Mouse (Mus musculus) cerebellum, adult 9-11 months (tissue): Measurements from ENCODE around the gene Gm9945.
A peak's percentile ranks its signal among the peaks of the same experiment; 100 is the strongest.

Experiments used
- DNase-seq: peaks from one replicate; pipeline ENCODE4 v3.0.0; 2022

Gm9945 gene

GRCm38 (mm10) chr11:53479783-53480301, at the start of gene Gm9945, which contains the start of gene Sowaha:
Gene Gm9945 (plus strand): TSS chr11:53480166.
Gene Sowaha (minus strand): TSS chr11:53480274.
- peak; percentile 90 for DNase-seq

- DNase-seq: no peak
These were observed 49.7 kb upstream of the Gm9945 start for GRCm38 (mm10) chr11:53430300-53430669.

- DNase-seq: peak; percentile 100
These were observed 49.2 kb upstream of the Gm9945 start, which contains the start of the genes Uqcrq and Gdf9 for GRCm38 (mm10) chr11:53430670-53431346. Gene Uqcrq (minus strand): TSS chr11:53430831. Gene Gdf9 (plus strand): TSS chr11:53431023.

GRCm38 (mm10) chr11:53431347-53432056, 48.5 kb upstream of the Gm9945 start:
- DNase-seq: no peak

- no peak for DNase-seq
These were observed 46.9 kb upstream of the Gm9945 start for GRCm38 (mm10) chr11:53433057-53433456.

- DNase-seq: no peak
These were observed 44.5 kb upstream of the Gm9945 start for GRCm38 (mm10) chr11:53435504-53435903.

- no peak for DNase-seq
These were observed 43.6 kb upstream of the Gm9945 start for GRCm38 (mm10) chr11:53436338-53436737.

- DNase-seq: no peak
These were observed 38.0 kb upstream of the Gm9945 start for GRCm38 (mm10) chr11:53441921-53442320.

- DNase-seq: no peak
These were observed 36.1 kb upstream of the Gm9945 start for GRCm38 (mm10) chr11:53443861-53444260.

- no peak for DNase-seq
These were observed 34.4 kb upstream of the Gm9945 start for GRCm38 (mm10) chr11:53445562-53445961.

- DNase-seq: no peak
These were observed 33.8 kb upstream of the Gm9945 start for GRCm38 (mm10) chr11:53446183-53446582.

GRCm38 (mm10) chr11:53447996-53448395, 32.0 kb upstream of the Gm9945 start:
- DNase-seq: no peak

GRCm38 (mm10) chr11:53448529-53448928, 31.4 kb upstream of the Gm9945 start:
- DNase-seq: peak; percentile 91

- DNase-seq: no peak
These were observed 29.8 kb upstream of the Gm9945 start for GRCm38 (mm10) chr11:53450070-53450705.

- DNase-seq: no peak
These were observed 28.6 kb upstream of the Gm9945 start for GRCm38 (mm10) chr11:53451361-53451760.

- peak; percentile 67 for DNase-seq
These were observed 27.6 kb upstream of the Gm9945 start for GRCm38 (mm10) chr11:53452396-53452795.

GRCm38 (mm10) chr11:53453031-53453430, 26.9 kb upstream of the Gm9945 start:
- no peak for DNase-seq

- no peak for DNase-seq
These were observed 23.2 kb upstream of the Gm9945 start, which contains the start of the genes Gm10447 and Shroom1 for GRCm38 (mm10) chr11:53456474-53457371. Gene Gm10447 (minus strand): TSS chr11:53457110. Gene Shroom1 (plus strand): TSS chr11:53457205.

- DNase-seq: no peak
These were observed 22.5 kb upstream of the Gm9945 start for GRCm38 (mm10) chr11:53457372-53457954.

- DNase-seq: no peak
These were observed 21.0 kb upstream of the Gm9945 start for GRCm38 (mm10) chr11:53458996-53459395.

- no peak for DNase-seq
These were observed 19.8 kb upstream of the Gm9945 start for GRCm38 (mm10) chr11:53460192-53460591.

GRCm38 (mm10) chr11:53461727-53462126, 18.2 kb upstream of the Gm9945 start:
- DNase-seq: no peak
